Mouse (Mus musculus): ENCODE measurements around the gene Aff2. TPM values are rescaled to one million over a fixed set of nuclear protein-coding genes. Genes with fewer than 3 reads are reported as not detected.

Gene Aff2
- polyA plus RNA-seq (2015; fragmentation: Nextera tagmentation; extraction: Ambion mirVana), result 3.2 and 3.4 TPM in 2 replicates

DNA sequence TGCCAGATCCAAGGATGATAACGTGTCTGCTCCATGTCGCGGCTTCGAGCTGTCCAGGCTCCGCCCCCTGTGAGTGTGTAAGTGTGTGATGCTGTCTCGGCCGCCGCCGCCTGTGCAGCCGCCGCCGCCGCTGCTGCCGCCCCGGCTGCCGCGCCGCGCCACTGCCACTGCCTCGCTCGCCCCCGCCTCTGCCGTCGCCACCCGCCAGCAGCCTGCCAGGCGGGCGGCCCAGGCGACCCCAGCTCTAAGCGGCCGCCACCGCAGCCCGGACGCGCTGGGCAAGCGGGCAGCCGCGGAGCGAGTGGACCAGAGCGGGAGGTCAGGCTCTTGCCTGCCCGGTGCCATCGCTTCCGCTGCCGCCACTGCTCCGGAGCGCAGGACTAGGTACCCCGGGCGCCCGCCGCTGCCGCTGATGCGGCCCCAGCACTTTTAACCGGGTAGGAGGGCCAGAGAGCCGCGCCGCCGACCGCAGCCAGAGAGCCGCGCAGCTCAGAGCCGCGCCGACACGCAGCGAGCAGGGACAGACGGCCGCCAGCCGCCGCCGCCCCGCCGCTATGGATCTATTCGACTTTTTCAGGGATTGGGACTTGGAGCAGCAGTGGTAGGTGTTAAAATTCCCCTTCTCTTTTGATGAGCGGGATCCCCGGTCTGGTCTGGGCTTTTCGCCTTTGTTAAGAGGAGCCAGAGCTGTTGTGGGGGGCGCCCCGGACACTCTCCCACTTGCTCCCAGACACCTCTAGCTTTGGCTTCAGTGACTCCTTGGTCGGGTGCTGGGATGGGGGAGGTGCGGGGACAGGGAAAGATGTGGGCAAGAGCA lies at the start of gene Aff2:
Aff2 (plus strand) TSS at position 57 of the 817 bp plus-strand sequence.
- no peak for TF ChIP-seq CTCF (IDR thresholded peaks at IDR 0.05; ENCODE audit: low read depth)
- Histone ChIP-seq H3K4me1 (replicated peaks; ENCODE audit: control insufficient read depth, insufficient read depth, low read length) (no peaks in the 10 kb centered on the region), H3K27ac (ENCODE audit: low read depth, low read length) (no peak within 1 kb of the TSS), H3K4me3 (ENCODE audit: low read depth, low read length) (peak within 1 kb of the TSS; percentile 52), H3K4me2 (replicated peaks; ENCODE audit: low read depth) (peak within 1 kb of the TSS; percentile 72), H3K9me3 (ENCODE audit: control insufficient read depth) (no peaks in the 10 kb centered on the region), H3K9ac (ENCODE audit: low read depth, low read length) (0 out of 2 replicates have a peak within 1 kb of the TSS, but pooled peaks have one; percentile 11), H3K36me3 (ENCODE audit: control insufficient read depth, insufficient read depth) (no peaks in the 10 kb centered on the region), H3K27me3 (replicated peaks; ENCODE audit: control insufficient read depth, insufficient read depth, low read length) (peaks cover 4% of the 10 kb centered on the region; the same call in 1 of the 2 replicates)
- ATAC-seq, result peak; percentile 28; the same call in 1 of the 2 replicates
- 15% methylated on average over 68 of the region's 79 CpGs for WGBS

- Histone ChIP-seq H3K27ac (ENCODE audit: low read depth, low read length) (no peak overlapping the region), H3K9ac (ENCODE audit: low read depth, low read length) (no peak overlapping the region), H3K4me1 (replicated peaks; ENCODE audit: control insufficient read depth, insufficient read depth, low read length) (no peaks in the 10 kb centered on the region), H3K9me3 (ENCODE audit: control insufficient read depth) (no peaks in the 10 kb centered on the region), H3K36me3 (ENCODE audit: control insufficient read depth, insufficient read depth) (no peaks in the 10 kb centered on the region), H3K27me3 (replicated peaks; ENCODE audit: control insufficient read depth, insufficient read depth, low read length) (no peaks in the 10 kb centered on the region), H3K4me2 (replicated peaks; ENCODE audit: low read depth) (no peak overlapping the region), H3K4me3 (ENCODE audit: low read depth, low read length) (no peak overlapping the region)
- TF ChIP-seq CTCF (IDR thresholded peaks at IDR 0.05; ENCODE audit: low read depth), result no peak
- no peak for ATAC-seq
These were observed 22.8 kb upstream of the Aff2 start for GRCm38 (mm10) chrX:69337296-69337695.

GRCm38 (mm10) chrX:69355621-69356020 lies 4.5 kb upstream of the Aff2 start:
- peaks cover under 1% of the 10 kb centered on the region; the same call in 1 of the 2 replicates for H3K27me3 ChIP-seq (replicated peaks; ENCODE audit: control insufficient read depth, insufficient read depth, low read length)
- H3K4me1 ChIP-seq (replicated peaks; ENCODE audit: control insufficient read depth, insufficient read depth, low read length), result no peaks in the 10 kb centered on the region
- no peaks in the 10 kb centered on the region for H3K9me3 ChIP-seq (ENCODE audit: control insufficient read depth)
- H3K4me3 ChIP-seq (ENCODE audit: low read depth, low read length), result no peak overlapping the region
- H3K36me3 ChIP-seq (ENCODE audit: control insufficient read depth, insufficient read depth), result no peaks in the 10 kb centered on the region
- TF ChIP-seq CTCF (IDR thresholded peaks at IDR 0.05; ENCODE audit: low read depth), result no peak
- H3K27ac ChIP-seq (ENCODE audit: low read depth, low read length), result no peak overlapping the region
- no peak overlapping the region for H3K9ac ChIP-seq (ENCODE audit: low read depth, low read length)
- 76% methylated on average over 2 of the region's 2 CpGs for WGBS
- H3K4me2 ChIP-seq (replicated peaks; ENCODE audit: low read depth), result no peak overlapping the region
- ATAC-seq, result no peak

GRCm38 (mm10) chrX:69359360-69359759 lies 734 bp upstream of the Aff2 start:
- 36% methylated on average over 5 of the region's 5 CpGs for WGBS
- ATAC-seq, result no peak

DNA sequence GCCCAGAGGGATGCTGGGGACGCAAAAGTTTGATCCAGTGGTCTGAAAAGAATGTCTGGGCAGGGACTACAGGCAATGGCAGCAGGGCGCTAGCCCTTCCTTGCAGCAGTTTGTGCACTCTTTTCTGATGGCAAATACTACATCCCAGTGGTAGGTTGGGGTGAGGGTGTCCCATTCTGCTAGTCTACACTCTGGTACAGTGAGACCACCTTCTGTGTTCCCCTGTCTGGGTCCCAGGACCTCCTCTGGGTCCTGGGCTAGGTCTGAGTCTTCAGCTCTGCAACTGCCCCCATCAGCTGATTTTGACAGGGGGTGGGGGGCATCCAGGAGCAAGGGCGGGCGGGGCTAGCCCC lies 233 bp upstream of the Aff2 start:
- peaks cover 4% of the 10 kb centered on the region; the same call in 1 of the 2 replicates for H3K27me3 ChIP-seq (replicated peaks; ENCODE audit: control insufficient read depth, insufficient read depth, low read length)
- H3K36me3 ChIP-seq (ENCODE audit: control insufficient read depth, insufficient read depth), result no peaks in the 10 kb centered on the region
- H3K4me2 ChIP-seq (replicated peaks; ENCODE audit: low read depth), result peak overlapping the region; percentile 72
- no peak overlapping the region for H3K27ac ChIP-seq (ENCODE audit: low read depth, low read length)
- H3K9me3 ChIP-seq (ENCODE audit: control insufficient read depth), result no peaks in the 10 kb centered on the region
- peak overlapping the region; percentile 52 for H3K4me3 ChIP-seq (ENCODE audit: low read depth, low read length)
- 19% methylated on average over 4 of the region's 4 CpGs for WGBS
- H3K9ac ChIP-seq (ENCODE audit: low read depth, low read length), result no peak overlapping the region
- no peak for ATAC-seq
- no peak for TF ChIP-seq CTCF (IDR thresholded peaks at IDR 0.05; ENCODE audit: low read depth)
- no peaks in the 10 kb centered on the region for H3K4me1 ChIP-seq (replicated peaks; ENCODE audit: control insufficient read depth, insufficient read depth, low read length)

More at GRCm38 (mm10) chrX:69359360-69359759, 734 bp upstream of the Aff2 start:
- H3K27me3 ChIP-seq (replicated peaks; ENCODE audit: control insufficient read depth, insufficient read depth, low read length), result peaks cover 4% of the 10 kb centered on the region; the same call in 1 of the 2 replicates
- H3K4me2 ChIP-seq (replicated peaks; ENCODE audit: low read depth), result no peak overlapping the region
- no peaks in the 10 kb centered on the region for H3K4me1 ChIP-seq (replicated peaks; ENCODE audit: control insufficient read depth, insufficient read depth, low read length)
- H3K9ac ChIP-seq (ENCODE audit: low read depth, low read length), result no peak overlapping the region
- no peaks in the 10 kb centered on the region for H3K9me3 ChIP-seq (ENCODE audit: control insufficient read depth)
- no peak overlapping the region for H3K27ac ChIP-seq (ENCODE audit: low read depth, low read length)
- H3K36me3 ChIP-seq (ENCODE audit: control insufficient read depth, insufficient read depth), result no peaks in the 10 kb centered on the region
- no peak for TF ChIP-seq CTCF (IDR thresholded peaks at IDR 0.05; ENCODE audit: low read depth)
- no peak overlapping the region for H3K4me3 ChIP-seq (ENCODE audit: low read depth, low read length)

- no peaks in the 10 kb centered on the region for H3K9me3 ChIP-seq (ENCODE audit: control insufficient read depth)
- H3K4me1 ChIP-seq (replicated peaks; ENCODE audit: control insufficient read depth, insufficient read depth, low read length), result no peaks in the 10 kb centered on the region
- H3K4me3 ChIP-seq (ENCODE audit: low read depth, low read length), result peak overlapping the region; percentile 52
- H3K27ac ChIP-seq (ENCODE audit: low read depth, low read length), result no peak overlapping the region
- H3K4me2 ChIP-seq (replicated peaks; ENCODE audit: low read depth), result peak overlapping the region; percentile 72
- no peak for TF ChIP-seq CTCF (IDR thresholded peaks at IDR 0.05; ENCODE audit: low read depth)
- H3K9ac ChIP-seq (ENCODE audit: low read depth, low read length), result no peak overlapping the region
- ATAC-seq, result no peak
- no peaks in the 10 kb centered on the region for H3K36me3 ChIP-seq (ENCODE audit: control insufficient read depth, insufficient read depth)
- 18% methylated on average over 10 of the region's 10 CpGs for WGBS
- H3K27me3 ChIP-seq (replicated peaks; ENCODE audit: control insufficient read depth, insufficient read depth, low read length), result peaks cover 4% of the 10 kb centered on the region; the same call in 1 of the 2 replicates
These were observed 1.0 kb downstream of the Aff2 start for GRCm38 (mm10) chrX:69361055-69361558.
